Mouse (Mus musculus) heart, adult 2 months (tissue): Measurements from ENCODE around the gene Arhgef25.

Experiments used
- CTCF ChIP-seq: fragments of 200-600 bp; IDR thresholded peaks from 2 replicates; pipeline ENCODE4 v1.8.1; 2022; ENCODE audit warnings: antibody characterized with exemption, mild to moderate bottlenecking, moderate library complexity
- EP300 ChIP-seq: fragments of 200-500 bp; IDR thresholded peaks from 2 replicates; pipeline ENCODE4 v1.6.1; 2011; ENCODE audit warnings: low read depth, low read length, control low read depth; ENCODE audit not compliant: insufficient read depth

DNA sequence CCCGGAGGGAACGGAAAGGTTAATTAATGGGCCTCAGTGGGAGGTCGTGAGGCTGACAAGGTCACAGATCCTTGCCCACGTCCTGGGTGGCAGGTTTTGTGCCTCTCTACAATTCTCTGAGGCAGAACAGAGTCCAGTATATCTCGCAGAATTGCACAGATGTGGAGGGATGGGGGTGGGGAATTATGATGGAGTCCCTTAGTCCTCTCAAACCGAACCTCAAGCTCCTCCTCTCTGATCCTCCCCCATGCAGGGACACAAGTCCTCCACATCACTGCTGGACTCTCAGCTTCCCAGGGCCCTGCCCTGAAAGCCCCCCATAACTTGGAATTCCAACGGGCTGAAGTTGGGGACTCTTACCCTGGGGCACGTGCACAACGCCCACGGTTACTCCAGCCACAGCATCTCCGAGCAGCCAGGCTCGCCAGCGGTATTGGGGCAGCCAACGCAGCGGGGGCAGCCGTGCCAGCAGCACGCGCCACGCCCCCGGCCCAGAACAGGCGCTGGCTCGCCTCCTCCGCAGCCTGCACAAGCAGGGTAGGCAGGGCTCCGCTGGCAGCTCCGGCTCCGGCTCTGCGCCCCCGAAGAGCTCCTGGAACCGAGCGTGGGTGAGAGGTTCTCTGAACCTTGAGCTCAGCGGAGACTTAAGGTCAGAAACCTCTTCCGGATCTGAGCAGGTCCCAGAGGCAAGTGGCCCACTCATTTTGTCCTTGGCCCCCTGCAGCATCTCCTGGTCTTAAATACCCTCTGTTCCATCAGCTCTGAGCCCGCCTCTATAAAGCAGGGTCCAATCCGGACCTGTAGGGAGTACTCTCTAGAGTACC is 9.8 kb downstream of the Arhgef25 start, which contains the start of gene Slc26a10:
- no peak for TF ChIP-seq CTCF
- no peak for TF ChIP-seq EP300
